Mouse (Mus musculus): ENCODE results near the gene Gadd45gip1. TPM values are rescaled to one million over a fixed set of nuclear protein-coding genes. Genes with fewer than 3 reads are reported as not detected.

Gene Gadd45gip1
- total RNA-seq, 2 experiments from 2014 or later = 63.3 to 70.5 TPM

GRCm38 (mm10) chr8:84847684-84848435 is 16.5 kb downstream of the Gadd45gip1 start:
- no peak for DNase-seq

GRCm38 (mm10) chr8:84856434-84856833 is 25.1 kb downstream of the Gadd45gip1 start:
- DNase-seq = no peak

- DNase-seq = peak; percentile 93 to 94
These were observed 25.6 kb downstream of the Gadd45gip1 start, which contains the start of gene Farsa for GRCm38 (mm10) chr8:84856864-84857441. Farsa (plus strand) TSS chr8:84856989.

DNA sequence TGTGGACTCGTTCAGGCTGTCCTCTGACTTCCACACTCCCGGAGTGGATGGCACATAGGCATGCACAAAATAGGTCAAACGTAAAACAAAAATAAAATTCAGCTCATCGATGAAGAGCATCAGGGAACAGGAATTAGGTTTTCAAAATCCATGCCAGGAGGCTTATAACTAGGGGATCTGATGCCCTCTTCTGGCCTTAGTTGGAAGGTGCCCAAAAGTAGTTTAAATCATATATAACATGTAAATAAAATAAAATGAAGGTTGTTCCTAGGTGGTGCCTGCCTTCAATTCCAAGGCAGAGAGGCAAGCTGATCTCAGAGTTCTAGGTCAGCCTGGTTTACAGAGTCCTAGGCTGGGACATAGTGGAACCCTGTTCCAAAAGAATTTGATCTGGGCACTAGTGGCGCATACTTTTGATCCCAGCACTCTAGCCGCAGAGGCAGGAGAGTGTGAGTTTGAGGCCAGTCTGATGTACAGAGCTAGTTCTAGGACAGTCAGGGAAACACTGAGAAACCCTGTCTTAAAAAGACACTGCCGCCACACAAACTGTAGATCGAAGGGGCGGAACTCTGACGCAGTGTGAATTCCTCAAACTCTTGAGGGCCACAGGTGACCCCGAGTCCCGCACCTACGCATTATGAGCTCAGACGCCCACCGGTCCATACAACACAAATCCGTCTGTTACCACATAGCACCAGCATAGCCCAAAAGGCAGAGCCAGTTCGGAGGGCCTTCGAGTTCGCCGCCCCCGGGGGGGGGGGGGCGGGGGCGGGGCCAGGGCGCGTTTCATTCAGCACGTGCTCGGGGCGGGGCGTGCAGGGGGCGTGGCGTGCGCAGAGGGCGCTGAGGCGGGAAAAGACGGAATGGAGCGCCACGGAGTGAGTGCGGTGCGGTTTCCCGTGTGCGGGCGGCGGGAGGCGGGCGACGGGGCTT is 40.3 kb downstream of the Gadd45gip1 start, which contains the start of gene Syce2:
TSS of gene Syce2 (plus strand) at position 736 of the 933 bp plus-strand sequence.
- peak; percentile 89 to 94 for DNase-seq

DNA sequence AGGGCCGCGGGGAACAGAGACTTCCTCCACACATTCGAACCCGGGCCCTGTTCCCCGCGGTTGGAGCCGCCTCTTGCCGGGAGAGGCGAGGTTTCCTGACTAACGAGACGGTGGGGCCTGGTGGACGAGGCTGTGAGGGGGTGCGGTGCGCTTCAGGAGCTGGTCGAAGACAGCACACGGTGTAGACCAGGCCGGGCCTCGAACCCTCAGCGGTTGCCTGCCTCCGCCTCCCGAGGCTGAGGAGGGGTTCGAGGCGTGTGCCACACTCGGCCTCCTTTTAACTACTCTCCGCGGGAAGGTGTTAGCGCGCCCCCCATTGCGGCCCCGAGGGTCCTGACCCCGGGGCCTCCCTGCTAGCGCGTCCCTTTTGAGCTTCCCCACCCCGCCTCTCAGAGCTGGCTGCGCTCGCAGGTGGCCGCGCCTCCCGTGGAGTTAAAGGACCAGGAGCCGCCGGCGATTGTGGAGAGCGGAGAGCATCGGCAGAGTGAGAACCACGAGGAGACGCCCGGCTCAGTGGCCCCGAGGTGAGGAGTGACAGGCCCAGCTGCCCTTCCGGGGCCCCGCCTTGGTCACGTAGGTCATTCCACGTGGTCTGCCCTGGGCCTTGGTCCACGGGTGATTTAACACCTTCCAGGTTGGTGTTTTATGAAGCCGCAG is 41.1 kb downstream of the Gadd45gip1 start:
- DNase-seq = peak; percentile 50 to 60

GRCm38 (mm10) chr8:84873016-84873415 is 41.7 kb downstream of the Gadd45gip1 start:
- no peak for DNase-seq

DNA sequence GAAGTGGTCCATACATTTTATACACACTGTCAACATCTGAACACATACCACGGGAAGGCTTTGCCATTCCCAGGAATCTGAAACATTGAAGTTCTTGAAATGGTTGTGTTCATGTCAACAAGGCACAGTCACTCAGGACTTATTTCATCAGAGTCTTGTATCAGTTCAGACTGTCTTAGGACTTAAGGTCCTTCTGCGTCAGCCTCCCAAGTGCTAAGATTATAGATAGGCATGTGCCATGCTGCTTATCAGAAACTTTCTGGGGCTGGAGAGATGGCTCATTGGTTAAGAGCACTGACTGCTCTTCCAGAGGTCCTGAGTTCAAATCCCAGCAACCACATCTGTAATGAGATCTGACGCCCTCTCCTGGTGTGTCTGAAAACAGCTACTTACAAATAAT is 43.0 kb downstream of the Gadd45gip1 start:
- DNase-seq = no peak

GRCm38 (mm10) chr8:84877297-84878035 is 46.1 kb downstream of the Gadd45gip1 start:
- no peak for DNase-seq

DNA sequence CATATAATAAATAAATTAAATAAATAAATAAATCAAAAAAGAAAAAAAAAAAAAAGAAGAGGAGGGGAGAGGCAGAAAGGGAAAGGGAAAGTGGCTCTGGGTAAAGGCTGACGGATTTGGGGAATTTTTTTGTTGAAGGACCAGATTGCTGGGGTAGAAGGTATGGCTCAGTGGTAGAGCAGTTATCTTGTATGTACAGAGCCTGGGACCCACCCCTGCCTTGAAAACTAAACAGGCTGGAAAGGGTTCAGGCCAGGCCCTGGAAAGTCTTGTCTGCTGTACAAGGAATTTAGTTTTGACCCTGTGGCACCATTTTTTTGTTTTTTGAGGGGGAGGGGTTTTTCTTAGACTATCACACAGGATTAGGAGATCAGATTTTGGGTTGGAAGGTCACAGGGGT is 47.6 kb downstream of the Gadd45gip1 start:
- no peak for DNase-seq

GRCm38 (mm10) chr8:84884728-84885127 is 53.4 kb downstream of the Gadd45gip1 start:
- DNase-seq = no peak

Small RNAs within 50 kb of the gene (microRNA-seq; reads per million reads assigned to microRNA genes)
- gene Mir7069 = 4.2 reads per million, percentile 12 among the genes with 10 or more reads in this experiment

Other genes with a start within 250 kb of the Gadd45gip1 start
- 10 to 100 TPM; 33.9 to 37.4 TPM for gene Ier2, start 168.7 kb upstream of the Gadd45gip1 start, total RNA-seq (2021)
- 10 to 100 TPM; 63.8 to 83.7 TPM for gene Trmt1, start 145.2 kb upstream of the Gadd45gip1 start, total RNA-seq (2021)
- gene Nacc1, start 143.7 kb upstream of the Gadd45gip1 start, total RNA-seq (2021) = 10 to 100 TPM; 73.9 to 80.0 TPM
- gene Lyl1, start 130.1 kb upstream of the Gadd45gip1 start, total RNA-seq (2021) = 1 to 10 TPM; 2.5 to 2.9 TPM
- under 1 TPM in 1 of 2 experiments, not detected in 1; 0.46 TPM for gene G430095P16Rik, start 108.5 kb upstream of the Gadd45gip1 start, total RNA-seq (2021)
- 100 to 1,000 TPM in 1 of 2 experiments, 10 to 100 TPM in 1; 99.9 to 108 TPM for gene Nfix, start 31.2 kb upstream of the Gadd45gip1 start, total RNA-seq (2021)
- gene Dand5, start 8.7 kb upstream of the Gadd45gip1 start, total RNA-seq (2021) = 1 to 10 TPM; 9.1 to 10.0 TPM
- 100 to 1,000 TPM; 116 to 119 TPM for gene Rad23a, start 9.1 kb downstream of the Gadd45gip1 start, total RNA-seq (2021)
- gene Calr, start 15.4 kb downstream of the Gadd45gip1 start, total RNA-seq (2021) = 100 to 1,000 TPM; 569 to 727 TPM
- 10 to 100 TPM; 62.1 to 69.2 TPM for gene Farsa, start 25.5 kb downstream of the Gadd45gip1 start, total RNA-seq (2021)
- 10 to 100 TPM in 1 of 2 experiments, 1 to 10 TPM in 1; 8.7 to 11.5 TPM for gene Syce2, start 40.6 kb downstream of the Gadd45gip1 start, total RNA-seq (2021)
- 10 to 100 TPM; 41.9 to 53.8 TPM for gene Gcdh, start 62.4 kb downstream of the Gadd45gip1 start, total RNA-seq (2021)
- under 1 TPM in 1 of 2 experiments, not detected in 1; 0.20 TPM for gene Klf1, start 70.4 kb downstream of the Gadd45gip1 start, total RNA-seq (2021)
- 10 to 100 TPM in 1 of 2 experiments, 1 to 10 TPM in 1; 9.5 to 10.3 TPM for gene Dnase2a, start 77.0 kb downstream of the Gadd45gip1 start, total RNA-seq (2021)
- gene Mast1, start 105.8 kb downstream of the Gadd45gip1 start, total RNA-seq (2021) = 1 to 10 TPM; 1.0 to 1.3 TPM
- gene Rtbdn, start 115.5 kb downstream of the Gadd45gip1 start, total RNA-seq (2021) = not detected
- gene Gm49661, start 137.9 kb downstream of the Gadd45gip1 start, total RNA-seq (2021) = 1 to 10 TPM in 1 of 2 experiments, not detected in 1; 1.5 TPM
- 100 to 1,000 TPM; 651 to 659 TPM for gene Prdx2, start 138.1 kb downstream of the Gadd45gip1 start, total RNA-seq (2021)
- 100 to 1,000 TPM; 109 to 136 TPM for gene Rnaseh2a, start 138.2 kb downstream of the Gadd45gip1 start, total RNA-seq (2021)
- 100 to 1,000 TPM in 1 of 2 experiments, 10 to 100 TPM in 1; 71.5 to 139 TPM for gene Junb, start 147.2 kb downstream of the Gadd45gip1 start, total RNA-seq (2021)
- gene Hook2, start 159.1 kb downstream of the Gadd45gip1 start, total RNA-seq (2021) = 1 to 10 TPM; 7.0 to 8.2 TPM
- not detected for gene Best2, start 183.0 kb downstream of the Gadd45gip1 start, total RNA-seq (2021)
- 10 to 100 TPM; 91.0 to 93.4 TPM for gene Asna1, start 193.8 kb downstream of the Gadd45gip1 start, total RNA-seq (2021)
- gene Trir, start 195.3 kb downstream of the Gadd45gip1 start, total RNA-seq (2021) = 100 to 1,000 TPM; 157 to 178 TPM
- gene Tnpo2, start 205.4 kb downstream of the Gadd45gip1 start, total RNA-seq (2021) = 10 to 100 TPM; 76.4 to 88.2 TPM
- 10 to 100 TPM; 13.0 to 20.5 TPM for gene Fbxw9, start 228.5 kb downstream of the Gadd45gip1 start, total RNA-seq (2021)
- 1 to 10 TPM in 1 of 2 experiments, not detected in 1; 1.2 TPM for gene Gm5741, start 236.5 kb downstream of the Gadd45gip1 start, total RNA-seq (2021)
- gene Dhps, start 240.2 kb downstream of the Gadd45gip1 start, total RNA-seq (2021) = 10 to 100 TPM; 32.2 to 32.7 TPM
- 10 to 100 TPM; 69.1 to 79.6 TPM for gene Wdr83os, start 249.2 kb downstream of the Gadd45gip1 start, total RNA-seq (2021)
- 10 to 100 TPM; 20.5 to 25.5 TPM for gene Wdr83, start 249.8 kb downstream of the Gadd45gip1 start, total RNA-seq (2021)

All from adrenal gland, postnatal 36 days (tissue).